Mouse (Mus musculus): ENCODE results near the gene Azin2.

GRCm38 (mm10) chr4:128904035-128904800, 58.0 kb downstream of the Azin2 start:
- TF ChIP-seq POLR2A (IDR thresholded peaks at IDR 0.05; ENCODE audit: borderline replicate concordance, extremely low read depth, insufficient read depth, insufficient read length, poor library complexity, severe bottlenecking) (no peak), CTCF (IDR thresholded peaks at IDR 0.05; ENCODE audit: borderline replicate concordance, extremely low read depth, insufficient read depth, insufficient read length) (no peak)
